Mouse (Mus musculus): Measurements from ENCODE around the gene Spast.

The Spast gene

GRCm38 (mm10) chr17:74430074-74430473 lies 91.3 kb downstream of the Spast start:
- DNase-seq, result no peak

- DNase-seq, result no peak
These were observed 92.7 kb downstream of the Spast start for GRCm38 (mm10) chr17:74431481-74431880.

GRCm38 (mm10) chr17:74432631-74433030 lies 93.8 kb downstream of the Spast start:
- no peak for DNase-seq

GRCm38 (mm10) chr17:74437762-74438161 lies 99.0 kb downstream of the Spast start:
- DNase-seq, result no peak

GRCm38 (mm10) chr17:74440486-74440885 lies 101.7 kb downstream of the Spast start:
- DNase-seq, result no peak
